Mouse (Mus musculus) lung, embryonic 14.5 days (tissue): ENCODE data around the gene Poc1a. TPM values are rescaled to one million over a fixed set of nuclear protein-coding genes. Genes with fewer than 3 reads are reported as not detected.

Experiments
- ATAC-seq: fragments of 200-750 bp; cut with Nextera tagmentation; 2 replicates; pipeline ENCODE4 v1.8.0; 2017; ENCODE audit warnings: mild to moderate bottlenecking, moderate TSS enrichment, moderate library complexity; ENCODE audit not compliant: insufficient read depth
- DNase-seq: peaks from one replicate; pipeline ENCODE4 v3.0.0-alpha.2; 2015
- H3K27ac ChIP-seq: fragments of 300-500 bp; sonication (generic); 2 replicates; pipeline ENCODE4 v1.5.1; 2014; ENCODE audit warnings: low read depth, mild to moderate bottlenecking, moderate library complexity
- H3K27me3 ChIP-seq: fragments of 300-500 bp; sonication (generic); 2 replicates; pipeline ENCODE4 v1.6.1; 2014; ENCODE audit warnings: low read length, control low read depth; ENCODE audit not compliant: insufficient read depth
- H3K36me3 ChIP-seq: fragments of 300-500 bp; sonication (generic); 2 replicates; pipeline ENCODE4 v1.6.1; 2014; ENCODE audit warnings: control low read depth; ENCODE audit not compliant: insufficient read depth
- H3K4me1 ChIP-seq: fragments of 300-500 bp; sonication (generic); 2 replicates; pipeline ENCODE4 v1.6.1; 2014; ENCODE audit warnings: antibody characterized with exemption, control low read depth; ENCODE audit not compliant: insufficient read depth
- H3K4me2 ChIP-seq: fragments of 300-500 bp; sonication (generic); 2 replicates; pipeline ENCODE4 v1.6.1; 2014; ENCODE audit warnings: mild to moderate bottlenecking
- H3K4me3 ChIP-seq: fragments of 300-500 bp; sonication (generic); 2 replicates; pipeline ENCODE4 v1.5.1; 2014; ENCODE audit warnings: low read depth, low read length
- H3K9ac ChIP-seq: fragments of 300-500 bp; sonication (generic); 2 replicates; pipeline ENCODE4 v1.6.1; 2014
- H3K9me3 ChIP-seq: fragments of 300-500 bp; sonication (generic); 2 replicates; pipeline ENCODE4 v1.6.1; 2016; ENCODE audit warnings: low read depth, low read length, control low read depth
- CTCF ChIP-seq: IDR thresholded peaks from 2 replicates; pipeline ENCODE4 v1.5.1; 2016; ENCODE audit warnings: antibody characterized with exemption, low read depth
- WGBS: fragments of 180-500 bp; shearing (Covaris S2); extraction: QIAGEN DNeasy Blood & Tissue Kit; methylation state at CpG from one replicate; pipeline ENCODE4 v1.1.7; 2014; 5-methylcytosine and 5-hydroxymethylcytosine counted together
- polyA plus RNA-seq: library from polyadenylated mRNA; unstranded; fragments of >200 nt; fragmentation: Nextera tagmentation; extraction: Ambion mirVana; gene quantifications from 2 replicates; pipeline ENCODE4 v1.2.1, GENCODE M21; 2014

Poc1a gene
- polyA plus RNA-seq, 1 experiment from 2014 or later = 29.5 TPM

DNA sequence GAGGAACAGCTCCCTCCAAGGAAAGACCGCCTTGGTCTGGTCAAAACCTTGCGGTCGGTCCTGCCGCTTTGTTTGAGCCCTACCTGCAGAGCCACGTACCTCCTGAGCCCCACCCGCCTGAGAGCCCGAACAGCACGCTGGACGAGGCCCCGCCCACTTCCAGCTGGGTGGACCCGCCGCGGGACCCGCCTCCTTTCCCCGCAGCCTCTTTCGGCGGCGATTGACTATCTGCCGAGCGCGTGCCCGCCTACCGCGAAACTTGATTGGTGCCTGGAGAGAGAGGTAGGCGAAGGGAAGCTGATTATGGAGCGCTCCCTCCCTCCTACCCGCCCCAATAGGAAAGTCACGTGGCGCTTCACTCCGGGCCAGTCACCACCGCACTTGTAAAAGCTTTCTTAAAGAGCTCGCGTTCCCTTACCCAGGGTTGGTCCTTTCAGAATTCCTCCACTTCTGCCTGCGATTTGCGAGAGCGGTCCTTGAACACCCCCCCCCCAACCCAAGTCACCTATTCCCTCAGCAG, 86.8 kb downstream of the Poc1a start:
- Histone ChIP-seq H3K4me3 (peak overlapping the region; percentile 85), H3K4me1 (peaks cover 22% of the 10 kb centered on the region), H3K9me3 (no peaks in the 10 kb centered on the region), H3K9ac (peak overlapping the region; percentile 87), H3K36me3 (peaks cover 23% of the 10 kb centered on the region), H3K27ac (peak overlapping the region; percentile 95), H3K27me3 (no peaks in the 10 kb centered on the region), H3K4me2 (peak overlapping the region; percentile 99)
- DNase-seq (peak; percentile 99), ATAC-seq (peak; percentile 91)
- no peak for TF ChIP-seq CTCF
- WGBS = under 1% methylated on average over 36 of the region's 36 CpGs

DNA sequence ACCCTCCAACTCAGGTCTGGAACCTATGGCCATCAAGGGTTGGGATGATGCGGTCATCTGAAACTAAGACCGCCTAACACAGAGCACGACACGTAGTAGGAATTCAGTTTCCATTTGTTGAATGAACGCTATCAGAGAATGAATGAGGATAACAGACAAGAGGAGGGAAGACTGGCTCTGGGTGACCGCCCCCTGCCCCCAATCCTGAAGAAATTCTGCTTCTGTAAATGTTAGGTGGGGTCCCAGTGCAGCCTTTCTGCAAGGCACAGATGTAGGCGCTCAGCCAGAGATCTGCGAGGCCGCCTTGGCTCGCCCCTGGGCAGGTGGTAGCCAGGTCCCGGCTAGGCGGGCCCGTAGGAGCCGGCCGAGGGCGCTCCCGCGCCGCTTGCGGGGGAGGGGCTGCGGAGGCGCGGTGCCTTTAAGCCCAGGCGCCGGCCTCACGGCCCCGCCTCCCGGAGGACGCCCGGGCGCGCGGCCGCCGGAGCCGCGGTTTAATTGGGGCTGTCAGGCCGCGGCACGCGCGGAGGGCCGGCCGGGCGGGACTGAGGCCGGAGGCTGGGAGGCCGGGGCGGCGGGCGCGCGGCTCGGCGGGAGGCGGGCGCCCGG, 87.4 kb downstream of the Poc1a start, which contains the start of gene Dusp7:
Gene Dusp7, plus strand, starts transcription at position 521 of the 606 bp plus-strand sequence.
- Histone ChIP-seq H3K36me3 (peaks cover 29% of the 10 kb centered on the region), H3K9me3 (no peaks in the 10 kb centered on the region), H3K4me3 (peak within 1 kb of the TSS; percentile 85), H3K9ac (peak within 1 kb of the TSS; percentile 87), H3K4me1 (peaks cover 22% of the 10 kb centered on the region), H3K27ac (peak within 1 kb of the TSS; percentile 95), H3K4me2 (peak within 1 kb of the TSS; percentile 99), H3K27me3 (no peaks in the 10 kb centered on the region)
- no peak for TF ChIP-seq CTCF
- WGBS = under 1% methylated on average over 54 of the region's 57 CpGs
- DNase-seq (peak; percentile 93), ATAC-seq (peak; percentile 76)

DNA sequence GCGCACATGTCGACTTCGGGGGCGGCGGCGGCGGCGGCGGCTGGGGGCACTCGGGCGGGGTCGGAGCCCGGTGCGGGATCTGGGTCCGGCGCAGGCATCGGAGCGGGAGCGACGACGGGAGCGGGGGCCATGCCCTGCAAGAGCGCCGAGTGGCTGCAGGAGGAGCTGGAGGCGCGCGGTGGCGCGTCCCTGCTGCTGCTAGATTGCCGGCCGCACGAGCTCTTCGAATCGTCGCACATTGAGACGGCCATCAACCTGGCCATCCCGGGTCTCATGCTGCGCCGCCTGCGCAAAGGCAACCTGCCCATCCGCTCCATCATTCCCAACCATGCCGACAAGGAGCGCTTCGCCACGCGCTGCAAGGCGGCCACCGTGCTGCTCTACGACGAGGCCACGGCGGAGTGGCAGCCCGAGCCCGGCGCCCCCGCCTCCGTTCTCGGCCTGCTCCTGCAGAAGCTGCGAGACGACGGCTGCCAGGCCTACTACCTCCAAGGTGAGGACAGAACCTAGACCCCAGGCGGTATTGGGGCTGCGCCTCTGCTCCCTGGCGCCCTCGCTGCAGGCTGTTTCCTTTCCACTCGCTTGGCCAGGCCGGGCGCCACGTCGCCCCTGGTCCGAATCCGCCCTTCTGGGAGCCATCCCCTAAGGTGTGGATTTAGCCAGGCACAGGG, 88.1 kb downstream of the Poc1a start:
- no peaks in the 10 kb centered on the region for H3K9me3 ChIP-seq
- H3K4me2 ChIP-seq = peak overlapping the region; percentile 99
- H3K36me3 ChIP-seq = peaks cover 36% of the 10 kb centered on the region
- WGBS = under 1% methylated on average over 71 of the region's 72 CpGs
- H3K4me1 ChIP-seq = peaks cover 22% of the 10 kb centered on the region
- peak; percentile 12 for ATAC-seq
- DNase-seq = peak; percentile 80
- H3K27me3 ChIP-seq = no peaks in the 10 kb centered on the region
- peak overlapping the region; percentile 87 for H3K9ac ChIP-seq
- peak overlapping the region; percentile 95 for H3K27ac ChIP-seq
- peak overlapping the region; percentile 85 for H3K4me3 ChIP-seq
- TF ChIP-seq CTCF = no peak; the same call in 1 of the 2 replicates

GRCm38 (mm10) chr9:106369801-106370485, 89.1 kb downstream of the Poc1a start:
- Histone ChIP-seq H3K27ac (peak overlapping the region; percentile 95; the same call in 1 of the 2 replicates), H3K9ac (peak overlapping the region; percentile 87), H3K4me2 (peak overlapping the region; percentile 99), H3K4me3 (peak overlapping the region; percentile 85), H3K9me3 (no peaks in the 10 kb centered on the region), H3K27me3 (no peaks in the 10 kb centered on the region), H3K36me3 (peaks cover 42% of the 10 kb centered on the region), H3K4me1 (peaks cover 22% of the 10 kb centered on the region)
- no peak for DNase-seq
- no peak for TF ChIP-seq CTCF
- 6% methylated on average over 11 of the region's 11 CpGs for WGBS
- ATAC-seq = no peak

DNA sequence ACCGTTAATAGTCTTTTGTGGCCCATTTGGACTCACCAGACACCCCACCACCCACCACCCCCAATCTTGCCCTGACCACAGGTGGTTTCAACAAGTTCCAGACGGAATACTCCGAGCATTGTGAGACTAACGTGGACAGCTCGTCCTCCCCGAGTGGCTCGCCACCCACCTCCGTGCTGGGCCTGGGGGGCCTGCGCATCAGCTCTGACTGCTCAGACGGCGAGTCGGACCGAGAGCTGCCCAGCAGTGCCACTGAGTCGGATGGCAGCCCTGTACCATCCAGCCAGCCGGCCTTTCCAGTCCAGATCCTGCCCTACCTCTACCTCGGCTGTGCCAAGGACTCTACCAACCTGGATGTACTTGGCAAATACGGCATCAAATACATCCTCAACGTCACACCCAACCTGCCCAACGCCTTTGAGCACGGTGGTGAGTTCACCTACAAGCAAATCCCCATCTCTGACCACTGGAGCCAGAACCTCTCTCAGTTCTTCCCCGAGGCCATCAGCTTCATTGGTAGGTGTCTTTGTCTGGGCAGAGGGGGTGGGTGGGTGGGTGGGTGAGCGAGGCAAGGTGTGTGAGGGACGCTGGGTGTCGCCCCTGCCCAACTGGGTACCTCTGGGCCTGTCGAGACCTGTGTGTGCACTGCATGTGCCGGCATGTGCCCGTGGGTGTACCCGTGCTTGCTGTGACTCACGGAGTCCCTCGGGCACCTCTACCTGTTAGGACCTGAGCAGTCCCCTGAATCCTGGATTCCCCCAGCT, 89.9 kb downstream of the Poc1a start:
- Histone ChIP-seq H3K4me1 (peaks cover 22% of the 10 kb centered on the region), H3K27ac (peak overlapping the region; percentile 59), H3K36me3 (peaks cover 49% of the 10 kb centered on the region), H3K9ac (peak overlapping the region; percentile 34; the same call in 1 of the 2 replicates), H3K27me3 (no peaks in the 10 kb centered on the region), H3K4me2 (peak overlapping the region; percentile 99), H3K9me3 (no peaks in the 10 kb centered on the region), H3K4me3 (peak overlapping the region; percentile 85)
- DNase-seq (no peak), ATAC-seq (no peak)
- WGBS = 76% methylated on average over 30 of the region's 30 CpGs
- TF ChIP-seq CTCF = no peak

DNA sequence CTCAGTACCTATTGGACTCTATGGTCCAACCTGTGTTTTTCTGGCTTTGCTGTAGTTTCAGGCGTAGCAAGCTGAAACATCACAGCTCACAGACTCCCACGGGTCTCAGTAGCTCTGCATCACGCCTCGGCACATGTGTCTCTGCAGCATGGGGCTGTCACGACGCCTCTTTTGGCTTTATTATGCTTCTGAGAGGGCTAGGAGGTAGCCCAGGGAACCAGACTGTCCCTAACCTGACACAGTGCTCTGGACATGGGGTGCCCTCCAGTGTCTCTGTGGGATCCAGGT, 90.5 kb downstream of the Poc1a start:
- Histone ChIP-seq H3K36me3 (peaks cover 50% of the 10 kb centered on the region), H3K9me3 (no peaks in the 10 kb centered on the region), H3K4me2 (peak overlapping the region; percentile 99), H3K4me1 (peaks cover 20% of the 10 kb centered on the region), H3K27ac (peak overlapping the region; percentile 59; the same call in 1 of the 2 replicates), H3K27me3 (no peaks in the 10 kb centered on the region), H3K4me3 (peak overlapping the region; percentile 85; the same call in 1 of the 2 replicates), H3K9ac (no peak overlapping the region)
- DNase-seq (no peak), ATAC-seq (no peak)
- TF ChIP-seq CTCF = no peak
- 46% methylated on average over 6 of the region's 6 CpGs for WGBS
